Mouse (Mus musculus) lung, postnatal 0 days (tissue): ENCODE data around the gene Stub1.

Experiments
- CTCF ChIP-seq: IDR thresholded peaks from 2 replicates; pipeline ENCODE4 v1.5.1; 2016; ENCODE audit warnings: antibody characterized with exemption, mild to moderate bottlenecking
- EP300 ChIP-seq: IDR thresholded peaks from 2 replicates; pipeline ENCODE4 v1.6.1; 2016; ENCODE audit warnings: antibody characterized with exemption, mild to moderate bottlenecking, control low read depth

DNA sequence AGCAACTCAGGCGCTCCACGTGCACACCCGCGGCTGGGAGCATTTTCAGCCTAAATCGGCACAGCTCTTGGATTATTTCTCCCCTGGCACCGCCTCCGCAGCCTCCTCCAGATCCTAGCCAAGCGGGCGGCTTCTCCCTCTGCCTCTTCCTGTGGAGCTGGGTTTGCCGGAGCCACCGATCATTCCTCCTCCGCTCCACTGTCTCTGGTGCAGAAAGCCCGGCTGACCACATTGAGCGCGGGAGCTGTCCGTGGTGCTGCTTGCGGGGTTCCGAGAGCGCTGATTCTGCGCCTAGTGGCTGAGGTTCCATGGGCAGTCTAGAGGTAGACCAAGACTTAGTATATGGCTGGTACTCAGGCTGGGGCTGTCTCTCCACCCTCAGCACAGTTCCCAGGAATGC is 19.7 kb downstream of the Stub1 start:
- TF ChIP-seq CTCF = peak; percentile 80
- TF ChIP-seq EP300 = no peak
